Mouse (Mus musculus): ENCODE results near the gene Sema4c.

GRCm38 (mm10) chr1:36539186-36539585 lies 19.0 kb downstream of the Sema4c start, which contains the start of gene Gm42417:
- TF ChIP-seq MAX (IDR thresholded peaks at IDR 0.05) (no peak), MYOG (IDR thresholded peaks at IDR 0.05; ENCODE audit: control insufficient read depth, extremely low read depth, insufficient read length) (no peak), CTCF (IDR thresholded peaks at IDR 0.05; ENCODE audit: control insufficient read depth, insufficient read depth, insufficient read length) (no peak)
